Mouse (Mus musculus): Measurements from ENCODE around the gene Cox6b2.

- no peak for TF ChIP-seq POLR2A (IDR thresholded peaks at IDR 0.05; ENCODE audit: control insufficient read depth, extremely low read depth, insufficient read depth, low read length, poor library complexity)
- no peak for TF ChIP-seq CTCF (IDR thresholded peaks at IDR 0.05; ENCODE audit: borderline replicate concordance, control insufficient read depth, extremely low read depth, insufficient read depth, low read length, poor library complexity)
Observed at GRCm38 (mm10) chr7:4724359-4724758, 28.5 kb downstream of the Cox6b2 start.
